Mouse (Mus musculus) testis, adult 2 months (tissue): ENCODE data around the gene Syne1.

ENCODE experiments used
- CTCF ChIP-seq: fragments of 200-500 bp; IDR thresholded peaks from 2 replicates; pipeline ENCODE4 v1.5.1; 2012; ENCODE audit warnings: low read depth, mild to moderate bottlenecking, inconsistent platforms, low read length, moderate library complexity; ENCODE audit not compliant: control insufficient read depth, insufficient read depth, insufficient replicate concordance
- POLR2A ChIP-seq: fragments of 200-500 bp; IDR thresholded peaks from 2 replicates; pipeline ENCODE4 v1.6.1; 2012; ENCODE audit warnings: low read depth, mild to moderate bottlenecking, inconsistent platforms, low read length, moderate library complexity; ENCODE audit not compliant: control insufficient read depth

DNA sequence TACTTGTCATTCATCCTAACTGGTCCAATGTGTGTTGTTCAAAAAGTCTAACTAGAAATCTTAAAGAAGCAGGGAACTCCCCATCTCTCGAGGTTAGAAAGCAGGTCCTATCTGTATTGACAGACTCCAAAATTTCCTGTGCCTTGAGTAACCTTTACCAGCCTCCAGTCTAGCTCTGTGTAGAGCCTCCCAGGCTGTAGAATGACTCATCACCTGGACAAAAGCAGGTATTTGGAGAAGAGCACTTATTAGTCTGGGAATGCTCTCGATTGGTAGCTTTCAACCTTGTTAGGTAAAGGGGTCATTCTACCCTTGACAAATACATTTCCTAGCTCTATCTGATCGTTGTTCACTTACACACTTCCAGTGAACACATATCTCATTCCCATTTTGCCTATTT is 39.9 kb downstream of the Syne1 start:
- no peak for TF ChIP-seq CTCF
- no peak for TF ChIP-seq POLR2A
